Mouse (Mus musculus) MEL (cell line): ENCODE results near the gene Rffl. TPM values are rescaled to one million over a fixed set of nuclear protein-coding genes. Genes with fewer than 3 reads are reported as not detected.

Experiments used
- DNase-seq: peaks from one replicate; pipeline ENCODE4 v3.0.0; 2011; ENCODE audit warnings: low read depth, low spot score
- H3K27ac ChIP-seq: 2 replicates; pipeline ENCODE4 v1.5.1; 2012; ENCODE audit warnings: low read depth, mild to moderate bottlenecking, control low read depth, low read length, moderate library complexity; ENCODE audit not compliant: control insufficient read depth
- H3K27me3 ChIP-seq, 2 experiments: fragments of 150-350 bp in 1 of 2; sonication (generic) in 1 of 2; 2 replicates each; pipeline ENCODE4 v1.6.1; 2012; ENCODE audit warnings: low read length in 2 of 2, mild to moderate bottlenecking in 2 of 2, improper control_type of control experiment in 1 of 2, moderate library complexity in 1 of 2; ENCODE audit not compliant: insufficient read depth in 2 of 2, control insufficient read depth in 1 of 2
- H3K36me3 ChIP-seq, 2 experiments: 2 replicates each; pipeline ENCODE4 v1.6.1; 2012 to 2014; ENCODE audit warnings: low read length in 2 of 2, improper control_type of control experiment in 1 of 2, inconsistent platforms in 1 of 2, mild to moderate bottlenecking in 1 of 2; ENCODE audit not compliant: insufficient read depth in 2 of 2, control insufficient read depth in 1 of 2
- H3K4me1 ChIP-seq, 2 experiments: fragments of 150-350 bp in 1 of 2; sonication (generic) in 1 of 2; 2 replicates each; pipeline ENCODE4 v1.6.1; 2012; ENCODE audit warnings: low read length in 2 of 2, improper control_type of control experiment in 1 of 2, mild to moderate bottlenecking in 1 of 2; ENCODE audit not compliant: insufficient read depth in 2 of 2, control insufficient read depth in 1 of 2
- H3K4me3 ChIP-seq, 2 experiments: fragments of 150-350 bp in 1 of 2; sonication (generic) in 1 of 2; 2 replicates each; pipeline ENCODE4 v1.5.1; 2012; ENCODE audit warnings: low read depth in 2 of 2, low read length in 2 of 2, mild to moderate bottlenecking in 2 of 2, moderate library complexity in 2 of 2, control low read depth in 1 of 2, improper control_type of control experiment in 1 of 2; ENCODE audit not compliant: control insufficient read depth in 1 of 2, insufficient read depth in 1 of 2
- H3K79me2 ChIP-seq: 2 replicates; pipeline ENCODE4 v1.6.1; 2012; ENCODE audit warnings: mild to moderate bottlenecking, low read length, moderate library complexity; ENCODE audit not compliant: control insufficient read depth, poor library complexity, insufficient read depth
- H3K9ac ChIP-seq: 2 replicates; pipeline ENCODE4 v1.6.1; 2012; ENCODE audit warnings: low read depth, mild to moderate bottlenecking, control low read depth, low read length, moderate library complexity; ENCODE audit not compliant: control insufficient read depth, poor library complexity, severe bottlenecking
- H3K9me3 ChIP-seq: fragments of 150-350 bp; sonication (generic); replicated peaks from 2 replicates; pipeline ENCODE4 v1.6.1; 2012; ENCODE audit warnings: mild to moderate bottlenecking, low read length, improper control_type of control experiment, moderate library complexity; ENCODE audit not compliant: insufficient read depth
- CHD1 ChIP-seq: IDR thresholded peaks from 2 replicates; pipeline ENCODE4 v1.6.1; 2012; ENCODE audit warnings: low read depth, mild to moderate bottlenecking, inconsistent platforms, low read length, improper control_type of control experiment
- CHD2 ChIP-seq: IDR thresholded peaks from 2 replicates; pipeline ENCODE4 v1.6.1; 2011; ENCODE audit warnings: low read length, improper control_type of control experiment
- ELF1 ChIP-seq: IDR thresholded peaks from 2 replicates; pipeline ENCODE4 v1.6.1; 2014; ENCODE audit warnings: low read depth, mild to moderate bottlenecking, inconsistent platforms, low read length, improper control_type of control experiment, moderate library complexity
- EP300 ChIP-seq, 2 experiments: IDR thresholded peaks; 2 replicates each; pipeline ENCODE4 v1.6.1; 2011; ENCODE audit warnings: improper control_type of control experiment in 2 of 2, low read length in 2 of 2, low read depth in 1 of 2, mild to moderate bottlenecking in 1 of 2
- ETS1 ChIP-seq: IDR thresholded peaks from 2 replicates; pipeline ENCODE4 v1.6.1; 2012; ENCODE audit warnings: low read depth, mild to moderate bottlenecking, inconsistent platforms, low read length, improper control_type of control experiment, moderate library complexity
- GATA1 ChIP-seq: IDR thresholded peaks from 2 replicates; pipeline ENCODE4 v1.6.1; 2011; ENCODE audit warnings: low read depth, low read length, improper control_type of control experiment
- HCFC1 ChIP-seq: IDR thresholded peaks from 2 replicates; pipeline ENCODE4 v1.6.1; 2012; ENCODE audit warnings: low read depth, mild to moderate bottlenecking, inconsistent platforms, low read length, improper control_type of control experiment, moderate library complexity
- JUND ChIP-seq: IDR thresholded peaks from 2 replicates; pipeline ENCODE4 v1.6.1; 2011; ENCODE audit warnings: low read depth, mild to moderate bottlenecking, improper control_type of control experiment, low read length
- MAFK ChIP-seq: IDR thresholded peaks from 2 replicates; pipeline ENCODE4 v1.6.1; 2011; ENCODE audit warnings: low read depth, mild to moderate bottlenecking, low read length, improper control_type of control experiment, borderline replicate concordance
- MAX ChIP-seq: IDR thresholded peaks from 2 replicates; pipeline ENCODE4 v1.6.1; 2011; ENCODE audit warnings: low read length, improper control_type of control experiment
- MAZ ChIP-seq: IDR thresholded peaks from 2 replicates; pipeline ENCODE4 v1.6.1; 2012; ENCODE audit warnings: low read depth, mild to moderate bottlenecking, inconsistent platforms, low read length, improper control_type of control experiment
- MEF2A ChIP-seq: IDR thresholded peaks from 2 replicates; pipeline ENCODE4 v1.6.1; 2014; ENCODE audit warnings: low read depth, mild to moderate bottlenecking, inconsistent platforms, low read length, improper control_type of control experiment; ENCODE audit not compliant: poor library complexity, insufficient replicate concordance, severe bottlenecking; ENCODE audit errors: extremely low read depth
- MXI1 ChIP-seq: IDR thresholded peaks from 2 replicates; pipeline ENCODE4 v1.6.1; 2011; ENCODE audit warnings: mild to moderate bottlenecking, low read depth, low read length, improper control_type of control experiment
- MYB ChIP-seq: IDR thresholded peaks from 2 replicates; pipeline ENCODE4 v1.6.1; 2011; ENCODE audit warnings: mild to moderate bottlenecking, low read depth, low read length, improper control_type of control experiment
- MYC ChIP-seq: IDR thresholded peaks from 2 replicates; pipeline ENCODE4 v1.6.1; 2011; ENCODE audit warnings: low read depth, mild to moderate bottlenecking, low read length, improper control_type of control experiment, moderate library complexity
- NELFE ChIP-seq: IDR thresholded peaks from 2 replicates; pipeline ENCODE4 v1.6.1; 2011; ENCODE audit warnings: low read depth, low read length, improper control_type of control experiment
- NRF1 ChIP-seq: IDR thresholded peaks from 2 replicates; pipeline ENCODE4 v1.6.1; 2014; ENCODE audit warnings: low read depth, mild to moderate bottlenecking, inconsistent platforms, low read length, improper control_type of control experiment, moderate library complexity; ENCODE audit not compliant: poor library complexity, insufficient read depth, severe bottlenecking
- POLR2A ChIP-seq, 2 experiments: IDR thresholded peaks; 2 replicates each; pipeline ENCODE4 v1.6.1; 2011 to 2012; ENCODE audit warnings: low read length in 2 of 2, mild to moderate bottlenecking in 2 of 2, control low read depth in 1 of 2, improper control_type of control experiment in 1 of 2, low read depth in 1 of 2, moderate library complexity in 1 of 2; ENCODE audit not compliant: control insufficient read depth in 1 of 2, insufficient read depth in 1 of 2, poor library complexity in 1 of 2
- POLR2AphosphoS2 ChIP-seq: IDR thresholded peaks from 2 replicates; pipeline ENCODE4 v1.6.1; 2011; ENCODE audit warnings: low read length, improper control_type of control experiment
- POLR2AphosphoS5 ChIP-seq: IDR thresholded peaks from 2 replicates; pipeline ENCODE4 v1.6.1; 2012; ENCODE audit warnings: low read depth, borderline replicate concordance, mild to moderate bottlenecking, inconsistent platforms, low read length, moderate library complexity, mixed read lengths
- RAD21 ChIP-seq: IDR thresholded peaks from 2 replicates; pipeline ENCODE4 v1.6.1; 2011; ENCODE audit warnings: mild to moderate bottlenecking, low read depth, low read length, improper control_type of control experiment
- RCOR1 ChIP-seq: IDR thresholded peaks from 2 replicates; pipeline ENCODE4 v1.6.1; 2012; ENCODE audit warnings: low read depth, mild to moderate bottlenecking, inconsistent platforms, low read length, improper control_type of control experiment
- SIN3A ChIP-seq: IDR thresholded peaks from 2 replicates; pipeline ENCODE4 v1.6.1; 2012; ENCODE audit warnings: low read length, improper control_type of control experiment, inconsistent platforms
- SMC3 ChIP-seq: IDR thresholded peaks from 2 replicates; pipeline ENCODE4 v1.6.1; 2011; ENCODE audit warnings: low read depth, low read length, improper control_type of control experiment
- TAL1 ChIP-seq: IDR thresholded peaks from 2 replicates; pipeline ENCODE4 v1.6.1; 2012; ENCODE audit warnings: mild to moderate bottlenecking, inconsistent platforms, low read length, moderate library complexity, mixed read lengths
- TCF12 ChIP-seq: IDR thresholded peaks from 2 replicates; pipeline ENCODE4 v1.6.1; 2014; ENCODE audit warnings: low read depth, mild to moderate bottlenecking, inconsistent platforms, low read length, improper control_type of control experiment, moderate library complexity
- UBTF ChIP-seq: IDR thresholded peaks from 2 replicates; pipeline ENCODE4 v1.6.1; 2012; ENCODE audit warnings: low read depth, mild to moderate bottlenecking, inconsistent platforms, low read length, improper control_type of control experiment, moderate library complexity, borderline replicate concordance; ENCODE audit not compliant: insufficient read depth
- USF1 ChIP-seq: IDR thresholded peaks from 2 replicates; pipeline ENCODE4 v1.6.1; 2014; ENCODE audit warnings: low read depth, mild to moderate bottlenecking, inconsistent platforms, low read length, improper control_type of control experiment, moderate library complexity
- ZC3H11A ChIP-seq: IDR thresholded peaks from 2 replicates; pipeline ENCODE4 v1.6.1; 2012; ENCODE audit warnings: low read depth, mild to moderate bottlenecking, inconsistent platforms, low read length, improper control_type of control experiment
- ZKSCAN1 ChIP-seq: IDR thresholded peaks from 2 replicates; pipeline ENCODE4 v1.6.1; 2012; ENCODE audit warnings: low read depth, mild to moderate bottlenecking, inconsistent platforms, low read length, improper control_type of control experiment, moderate library complexity
- ZMIZ1 ChIP-seq: IDR thresholded peaks from 2 replicates; pipeline ENCODE4 v1.6.1; 2012; ENCODE audit warnings: low read depth, mild to moderate bottlenecking, inconsistent platforms, low read length, improper control_type of control experiment, moderate library complexity
- ZNF384 ChIP-seq: IDR thresholded peaks from 2 replicates; pipeline ENCODE4 v1.6.1; 2012; ENCODE audit warnings: low read depth, mild to moderate bottlenecking, inconsistent platforms, low read length, improper control_type of control experiment
- polyA plus RNA-seq, 2 experiments: library from polyadenylated mRNA; stranded (reverse) in 1 of 2; unstranded in 1 of 2; fragments of >175 nt in 1 of 2; fragments of >200 nt in 1 of 2; gene quantifications; 2 replicates each; pipeline versions ENCODE4 v1.2.1 to v1.2.4; 2012; ENCODE audit warnings: low replicate concordance in 2 of 2, low read depth in 1 of 2; ENCODE audit not compliant: insufficient read length in 2 of 2, insufficient read depth in 1 of 2, missing spikeins in 1 of 2
- total RNA-seq: library from RNA; depleted of rRNA; stranded (reverse); fragments of 300-350 nt; gene quantifications from 2 replicates; pipeline ENCODE4 v1.2.3, GENCODE M21; 2012

Gene Rffl
- total and polyA plus RNA-seq, 3 experiments, result 15.2 to 17.8 TPM; not detected in 1

DNA sequence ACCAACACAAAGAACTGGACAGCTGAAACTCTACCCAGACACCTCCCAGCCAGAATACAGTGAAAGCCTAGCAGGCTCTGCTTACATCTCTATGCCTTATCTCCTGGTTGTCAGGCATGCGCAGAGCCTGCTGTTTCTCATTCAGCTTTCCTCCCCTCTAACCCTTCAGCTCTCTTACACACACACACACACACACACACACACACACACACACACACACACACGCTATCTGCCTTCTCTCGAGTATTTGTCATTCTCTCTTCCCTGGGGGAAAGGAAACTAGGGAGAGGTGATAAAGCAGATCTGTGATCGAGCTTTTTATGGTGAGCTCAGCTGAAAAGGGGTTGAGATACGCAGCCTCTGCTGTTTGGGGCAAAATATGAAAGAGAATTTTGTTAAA is 3.9 kb upstream of the Rffl start (continued):
- peak; percentile 70 to 79 for TF ChIP-seq EP300 (IDR thresholded peaks at IDR 0.05; ENCODE audit: low read depth in 1 of 2, low read length in 2 of 2)
- peak; percentile 93 for TF ChIP-seq SIN3A
- peak; percentile 87 for TF ChIP-seq GATA1

DNA sequence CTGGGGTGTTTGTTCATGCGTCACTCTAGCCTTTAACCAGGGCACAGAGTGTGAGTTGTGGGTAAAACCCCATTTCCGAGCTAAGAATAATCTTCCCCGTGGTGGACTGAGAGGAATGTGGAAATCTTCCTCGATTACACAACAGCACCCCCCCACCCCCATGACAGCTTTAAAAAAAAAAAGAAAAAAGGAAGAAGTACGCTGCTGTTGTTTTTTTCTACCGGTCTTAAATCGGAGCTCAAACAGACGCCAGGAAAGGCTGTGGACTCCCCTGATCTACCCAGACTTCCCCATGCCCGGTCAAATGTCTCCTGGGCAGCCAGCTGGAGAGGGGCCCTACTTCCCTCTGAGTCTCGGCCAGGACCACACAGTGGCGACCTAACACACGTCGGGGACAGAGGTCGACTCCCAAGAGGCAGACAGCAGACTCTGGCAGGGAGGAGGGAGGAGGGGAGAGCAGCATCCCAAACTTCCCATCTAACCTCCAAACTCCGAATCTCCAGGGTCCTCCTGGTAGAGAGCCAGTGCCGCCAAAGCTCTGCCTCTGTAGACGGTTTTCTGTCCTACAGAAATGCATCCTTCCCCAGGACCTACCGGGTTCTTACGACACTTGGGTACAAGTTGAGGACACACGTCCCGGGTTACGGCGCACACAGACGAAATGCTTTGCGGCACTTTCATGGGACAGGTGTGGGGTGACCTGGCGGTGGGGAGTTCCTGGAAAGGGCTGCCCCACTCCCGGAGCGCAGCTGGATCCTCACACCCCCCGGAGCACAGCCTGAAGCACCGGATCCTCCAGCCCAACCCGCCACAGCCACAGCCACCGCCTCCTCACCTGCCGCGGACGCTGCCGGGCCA is 608 bp downstream of the Rffl start:
- Histone ChIP-seq H3K4me1 (peaks cover 7 to 32% of the 10 kb centered on the region in 2 experiments), H3K36me3 (peaks cover 0 to 37% of the 10 kb centered on the region in 2 experiments; a peak in 2 of 4 replicates), H3K27ac (peak overlapping the region; percentile 60), H3K9me3 (no peaks in the 10 kb centered on the region), H3K27me3 (no peaks in the 10 kb centered on the region), H3K9ac (peak overlapping the region; percentile 88), H3K4me3 (peak overlapping the region; percentile 85 to 98), H3K79me2 (peaks cover 17% of the 10 kb centered on the region)
- DNase-seq, result peak; percentile 89
- TF ChIP-seq RCOR1 (peak; percentile 15; the same call in 1 of the 2 replicates), TCF12 (no peak), NRF1 (no peak), GATA1 (no peak), USF1 (no peak), EP300 (IDR thresholded peaks at IDR 0.05; ENCODE audit: low read depth in 1 of 2, low read length in 2 of 2) (peak; percentile 22 to 33; a peak in 2 of 4 replicates), ZNF384 (peak; percentile 96), TAL1 (no peak), CHD1 (no peak), NELFE (no peak; the same call in 1 of the 2 replicates), POLR2AphosphoS2 (no peak), HCFC1 (0 out of 2 replicates have a peak, but pooled peaks have one; percentile 44), MAFK (0 out of 2 replicates have a peak, but pooled peaks have one; percentile 15), MYC (peak; percentile 55), POLR2AphosphoS5 (no peak), MEF2A (no peak), RAD21 (no peak), MXI1 (peak; percentile 50; the same call in 1 of the 2 replicates), ELF1 (0 out of 2 replicates have a peak, but pooled peaks have one; percentile 43), UBTF (no peak), ZMIZ1 (no peak), MYB (0 out of 2 replicates have a peak, but pooled peaks have one; percentile 22), JUND (no peak), SMC3 (0 out of 2 replicates have a peak, but pooled peaks have one; percentile 14), MAZ (no peak; the same call in 1 of the 2 replicates), CHD2 (no peak), ETS1 (no peak), ZKSCAN1 (peak; percentile 35; the same call in 1 of the 2 replicates), POLR2A (IDR thresholded peaks at IDR 0.05; ENCODE audit: control insufficient read depth in 1 of 2, insufficient read depth in 1 of 2, low read depth in 1 of 2, low read length in 2 of 2, poor library complexity in 1 of 2) (no peak), SIN3A (peak; percentile 63), ZC3H11A (no peak), MAX (no peak)
